Mouse (Mus musculus): ENCODE data around the gene Gm382. TPM values are rescaled to one million over a fixed set of nuclear protein-coding genes. Genes with fewer than 3 reads are reported as not detected.

The Gm382 gene
- total RNA-seq (2014; fragmentation: Nextera tagmentation) (not detected in 2 replicates), total RNA-seq (2017) (not detected in 2 replicates), polyA plus RNA-seq (2012) (not detected in 2 replicates)

- no peaks in the 10 kb centered on the region for H3K27me3 ChIP-seq (ENCODE audit: insufficient read depth, low read length)
- no peaks in the 10 kb centered on the region for H3K36me3 ChIP-seq (replicated peaks)
- H3K4me3 ChIP-seq (ENCODE audit: low read depth, low read length), result no peak within 1 kb of the TSS
- DNase-seq (ENCODE audit: low spot score) (no peak), ATAC-seq (ENCODE audit: extremely low read depth, insufficient number of reproducible peaks, low FRiP score, poor library complexity, severe bottlenecking) (no peak)
- TF ChIP-seq CTCF (IDR thresholded peaks at IDR 0.05; ENCODE audit: low read depth, low read length) (no peak), TAL1 (conservative IDR thresholded peaks at IDR 0.05; ENCODE audit: low read depth, low read length) (no peak), POLR2AphosphoS5 (IDR thresholded peaks at IDR 0.05; ENCODE audit: insufficient replicate concordance, low read depth, low read length) (no peak), GATA1 (IDR thresholded peaks at IDR 0.05; ENCODE audit: borderline replicate concordance, low read length) (no peak), GATA2 (IDR thresholded peaks at IDR 0.05; ENCODE audit: borderline replicate concordance, low read depth, low read length) (no peak)
- H3K9me3 ChIP-seq (replicated peaks), result no peaks in the 10 kb centered on the region
- H3K4me1 ChIP-seq (ENCODE audit: insufficient read depth, low read depth, low read length), result no peaks in the 10 kb centered on the region
Observed at GRCm38 (mm10) chrX:127039672-127040071, at the start of gene Gm382. Gm382 (plus strand) TSS chrX:127039972.

DNA sequence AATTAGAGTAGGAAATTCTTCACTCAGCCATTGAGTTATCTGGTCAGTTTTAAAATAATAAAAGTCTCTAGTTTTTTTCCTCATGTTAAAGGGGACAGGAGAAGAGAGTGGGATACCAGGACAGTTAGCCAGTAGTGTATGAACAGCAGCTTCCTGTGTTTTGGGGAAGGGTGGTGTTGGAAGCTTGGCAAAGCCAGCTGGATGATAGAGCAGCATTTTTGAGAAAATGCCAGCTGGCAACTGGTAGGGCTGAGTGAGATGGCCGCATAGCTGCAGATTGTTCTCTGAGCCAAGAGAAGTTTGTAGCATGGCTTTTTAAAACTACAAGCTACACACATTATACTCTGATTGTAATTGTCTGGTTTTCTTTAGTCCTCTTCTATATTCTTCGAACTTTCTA lies 30.4 kb downstream of the Gm382 start:
- DNase-seq (ENCODE audit: low spot score), result no peak
- ATAC-seq (ENCODE audit: extremely low read depth, insufficient number of reproducible peaks, low FRiP score, poor library complexity, severe bottlenecking), result no peak
- no peak for TF ChIP-seq CTCF (IDR thresholded peaks at IDR 0.05; ENCODE audit: low read depth, low read length)
- no peak for TF ChIP-seq GATA1 (IDR thresholded peaks at IDR 0.05; ENCODE audit: borderline replicate concordance, low read length)
- TF ChIP-seq TAL1 (conservative IDR thresholded peaks at IDR 0.05; ENCODE audit: low read depth, low read length), result no peak
- no peak for TF ChIP-seq GATA2 (IDR thresholded peaks at IDR 0.05; ENCODE audit: borderline replicate concordance, low read depth, low read length)
- TF ChIP-seq POLR2AphosphoS5 (IDR thresholded peaks at IDR 0.05; ENCODE audit: insufficient replicate concordance, low read depth, low read length), result no peak

GRCm38 (mm10) chrX:127091282-127091681 lies 51.5 kb downstream of the Gm382 start:
- H3K27me3 ChIP-seq (ENCODE audit: insufficient read depth, low read length), result no peaks in the 10 kb centered on the region
- TF ChIP-seq POLR2AphosphoS5 (IDR thresholded peaks at IDR 0.05; ENCODE audit: insufficient replicate concordance, low read depth, low read length), result no peak
- TF ChIP-seq TAL1 (conservative IDR thresholded peaks at IDR 0.05; ENCODE audit: low read depth, low read length), result no peak
- no peak for TF ChIP-seq GATA2 (IDR thresholded peaks at IDR 0.05; ENCODE audit: borderline replicate concordance, low read depth, low read length)
- no peak for TF ChIP-seq CTCF (IDR thresholded peaks at IDR 0.05; ENCODE audit: low read depth, low read length)
- TF ChIP-seq GATA1 (IDR thresholded peaks at IDR 0.05; ENCODE audit: borderline replicate concordance, low read length), result no peak
- H3K4me1 ChIP-seq (ENCODE audit: insufficient read depth, low read depth, low read length), result no peaks in the 10 kb centered on the region
- DNase-seq (ENCODE audit: low spot score), result no peak
- no peak for ATAC-seq (ENCODE audit: extremely low read depth, insufficient number of reproducible peaks, low FRiP score, poor library complexity, severe bottlenecking)
- no peaks in the 10 kb centered on the region for H3K36me3 ChIP-seq (replicated peaks)
- H3K9me3 ChIP-seq (replicated peaks), result no peaks in the 10 kb centered on the region
- H3K4me3 ChIP-seq (ENCODE audit: low read depth, low read length), result no peak overlapping the region

More for the DNA sequence above, 30.4 kb downstream of the Gm382 start:
- no peaks in the 10 kb centered on the region for H3K4me1 ChIP-seq (ENCODE audit: insufficient read depth, low read depth, low read length)
- H3K4me3 ChIP-seq (ENCODE audit: low read depth, low read length), result no peak overlapping the region
- H3K9me3 ChIP-seq (replicated peaks), result no peaks in the 10 kb centered on the region
- H3K36me3 ChIP-seq (replicated peaks), result no peaks in the 10 kb centered on the region
- H3K27me3 ChIP-seq (ENCODE audit: insufficient read depth, low read length), result no peaks in the 10 kb centered on the region

- no peaks in the 10 kb centered on the region for H3K36me3 ChIP-seq (replicated peaks)
- no peaks in the 10 kb centered on the region for H3K9me3 ChIP-seq (replicated peaks)
- no peak for TF ChIP-seq GATA2 (IDR thresholded peaks at IDR 0.05; ENCODE audit: borderline replicate concordance, low read depth, low read length)
- TF ChIP-seq POLR2AphosphoS5 (IDR thresholded peaks at IDR 0.05; ENCODE audit: insufficient replicate concordance, low read depth, low read length), result no peak
- TF ChIP-seq CTCF (IDR thresholded peaks at IDR 0.05; ENCODE audit: low read depth, low read length), result no peak
- no peak for TF ChIP-seq TAL1 (conservative IDR thresholded peaks at IDR 0.05; ENCODE audit: low read depth, low read length)
- no peak for TF ChIP-seq GATA1 (IDR thresholded peaks at IDR 0.05; ENCODE audit: borderline replicate concordance, low read length)
- H3K4me1 ChIP-seq (ENCODE audit: insufficient read depth, low read depth, low read length), result no peaks in the 10 kb centered on the region
- ATAC-seq (ENCODE audit: extremely low read depth, insufficient number of reproducible peaks, low FRiP score, poor library complexity, severe bottlenecking), result no peak
- H3K27me3 ChIP-seq (ENCODE audit: insufficient read depth, low read length), result no peaks in the 10 kb centered on the region
- no peak for DNase-seq (ENCODE audit: low spot score)
- H3K4me3 ChIP-seq (ENCODE audit: low read depth, low read length), result no peak overlapping the region
Observed at GRCm38 (mm10) chrX:127093036-127093435, 53.3 kb downstream of the Gm382 start.

DNA sequence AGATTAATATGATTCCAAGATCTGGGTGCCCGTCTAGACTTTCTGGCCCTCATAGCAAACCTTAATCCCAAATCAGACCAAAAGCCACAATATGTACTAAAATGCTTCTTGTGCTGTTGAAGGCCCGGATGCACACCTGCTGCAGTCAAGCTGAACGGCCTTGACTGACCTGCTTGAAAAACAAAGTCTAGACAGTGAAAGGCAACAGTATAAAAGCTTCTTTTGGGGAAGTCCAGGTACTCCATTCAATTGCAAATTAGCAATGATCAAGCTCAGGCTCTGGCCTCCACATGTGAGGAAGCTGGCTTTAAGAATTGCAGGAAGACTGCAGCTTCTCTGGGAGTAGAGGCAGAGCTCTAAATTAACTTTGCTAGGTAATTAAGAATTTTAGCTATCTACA lies 54.2 kb downstream of the Gm382 start:
- Histone ChIP-seq H3K9me3 (replicated peaks) (no peaks in the 10 kb centered on the region), H3K27me3 (ENCODE audit: insufficient read depth, low read length) (no peaks in the 10 kb centered on the region), H3K4me1 (ENCODE audit: insufficient read depth, low read depth, low read length) (no peaks in the 10 kb centered on the region), H3K36me3 (replicated peaks) (no peaks in the 10 kb centered on the region), H3K4me3 (ENCODE audit: low read depth, low read length) (no peak overlapping the region)
- ATAC-seq (ENCODE audit: extremely low read depth, insufficient number of reproducible peaks, low FRiP score, poor library complexity, severe bottlenecking) (no peak), DNase-seq (ENCODE audit: low spot score) (no peak)
- no peak for TF ChIP-seq GATA1 (IDR thresholded peaks at IDR 0.05; ENCODE audit: borderline replicate concordance, low read length)
- TF ChIP-seq GATA2 (IDR thresholded peaks at IDR 0.05; ENCODE audit: borderline replicate concordance, low read depth, low read length), result no peak
- TF ChIP-seq POLR2AphosphoS5 (IDR thresholded peaks at IDR 0.05; ENCODE audit: insufficient replicate concordance, low read depth, low read length), result no peak
- no peak for TF ChIP-seq TAL1 (conservative IDR thresholded peaks at IDR 0.05; ENCODE audit: low read depth, low read length)
- no peak for TF ChIP-seq CTCF (IDR thresholded peaks at IDR 0.05; ENCODE audit: low read depth, low read length)

DNA sequence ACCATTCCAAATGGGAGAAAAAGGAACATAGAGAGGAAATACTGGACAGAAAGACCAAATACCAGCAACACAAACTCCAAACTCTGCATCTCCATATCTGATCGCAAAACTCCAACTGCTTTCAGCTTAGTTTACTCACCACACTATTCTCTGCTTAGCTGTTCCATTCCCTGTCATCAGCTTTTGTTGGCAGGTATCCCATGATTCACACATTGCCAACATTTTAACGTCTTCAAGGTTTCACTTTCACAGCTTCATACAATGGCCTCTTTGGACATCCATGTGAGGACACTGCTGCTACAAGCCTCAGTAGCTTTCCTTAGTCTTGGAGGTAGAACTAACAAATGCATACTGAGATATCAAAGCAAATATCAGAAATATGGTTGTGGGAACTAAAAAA lies 64.6 kb downstream of the Gm382 start:
- ATAC-seq (ENCODE audit: extremely low read depth, insufficient number of reproducible peaks, low FRiP score, poor library complexity, severe bottlenecking), result no peak
- no peak overlapping the region for H3K4me3 ChIP-seq (ENCODE audit: low read depth, low read length)
- H3K36me3 ChIP-seq (replicated peaks), result no peaks in the 10 kb centered on the region
- DNase-seq (ENCODE audit: low spot score), result no peak
- no peaks in the 10 kb centered on the region for H3K9me3 ChIP-seq (replicated peaks)
- no peaks in the 10 kb centered on the region for H3K27me3 ChIP-seq (ENCODE audit: insufficient read depth, low read length)
- no peaks in the 10 kb centered on the region for H3K4me1 ChIP-seq (ENCODE audit: insufficient read depth, low read depth, low read length)
- TF ChIP-seq CTCF (IDR thresholded peaks at IDR 0.05; ENCODE audit: low read depth, low read length), result no peak
- no peak for TF ChIP-seq POLR2AphosphoS5 (IDR thresholded peaks at IDR 0.05; ENCODE audit: insufficient replicate concordance, low read depth, low read length)
- TF ChIP-seq TAL1 (conservative IDR thresholded peaks at IDR 0.05; ENCODE audit: low read depth, low read length), result no peak
- TF ChIP-seq GATA2 (IDR thresholded peaks at IDR 0.05; ENCODE audit: borderline replicate concordance, low read depth, low read length), result no peak
- no peak for TF ChIP-seq GATA1 (IDR thresholded peaks at IDR 0.05; ENCODE audit: borderline replicate concordance, low read length)

Other genes starting within 250 kb of the Gm382 start
- gene 4932411N23Rik, start 224.1 kb upstream of the Gm382 start, total RNA-seq (2014; fragmentation: Nextera tagmentation), result not detected in 2 replicates
- gene 4932411N23Rik, start 224.1 kb upstream of the Gm382 start, total RNA-seq (2017), result 0.06 TPM in 1 of 2 replicates, not detected in the other
- not detected in 2 replicates for gene 4932411N23Rik, start 224.1 kb upstream of the Gm382 start, polyA plus RNA-seq (2012)

All from G1E (cell line).